Mouse (Mus musculus): ENCODE results near the gene Mettl21a. TPM values are rescaled to one million over a fixed set of nuclear protein-coding genes. Genes with fewer than 3 reads are reported as not detected.
"Not testable (repeated sequence)": the region's sequence is repeated elsewhere in the genome, so short reads cannot be mapped to it uniquely, and the experiment has no call there.

The Mettl21a gene
- polyA plus RNA-seq, 1 experiment from 2014 or later, result 13.7 TPM

- not testable (repeated sequence) for H3K27me3 ChIP-seq (ENCODE audit: control insufficient read depth, insufficient read depth, low read length); H3K4me3 ChIP-seq (ENCODE audit: control insufficient read depth in 1 of 2, insufficient read depth in 1 of 2, low read depth in 1 of 2, low read length in 2 of 2); H3K4me2 ChIP-seq (ENCODE audit: low read length); H3K9me3 ChIP-seq (ENCODE audit: control insufficient read depth, low read length); H3K4me1 ChIP-seq (ENCODE audit: control insufficient read depth in 2 of 2, insufficient read depth in 2 of 2, low read length in 2 of 2); H3K27ac ChIP-seq (replicated peaks in 1 of 2; ENCODE audit: control insufficient read depth in 1 of 2, insufficient read depth in 1 of 2, low read depth in 2 of 2, low read length in 2 of 2); ATAC-seq (ENCODE audit: insufficient number of reproducible peaks, insufficient read depth, low FRiP score, low read depth); H3K9ac ChIP-seq (ENCODE audit: low read length)
- H3K36me3 ChIP-seq (ENCODE audit: control insufficient read depth, insufficient read depth, low read length), result peaks cover 75% of the 10 kb centered on the region
- WGBS, result 71% methylated on average over 9 of the region's 9 CpGs
Measured at GRCm38 (mm10) chr1:64577911-64578310, 39.1 kb downstream of the Mettl21a start.

DNA sequence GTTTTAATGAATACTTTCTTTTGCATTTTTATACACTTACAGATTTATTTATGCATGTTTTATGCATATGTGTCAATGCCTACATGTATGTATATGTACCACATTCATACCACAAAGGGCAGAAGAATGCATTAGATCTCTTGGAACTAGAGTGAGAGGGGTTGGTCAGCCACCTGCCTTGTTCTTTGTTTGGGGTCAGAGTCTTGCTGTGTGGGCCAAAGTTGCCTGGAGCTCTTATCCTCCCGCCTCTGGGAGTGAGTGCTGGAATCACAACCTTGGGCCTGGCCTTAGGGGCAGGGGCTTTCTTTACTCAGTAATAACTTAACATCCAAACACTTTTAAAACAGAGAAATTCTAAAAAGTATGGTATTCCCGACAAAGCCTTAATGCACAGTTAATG is 40.3 kb downstream of the Mettl21a start:
- H3K4me2 ChIP-seq (ENCODE audit: low read length), result no peak overlapping the region
- H3K4me1 ChIP-seq (ENCODE audit: control insufficient read depth in 2 of 2, insufficient read depth in 2 of 2, low read length in 2 of 2), result no peaks in the 10 kb centered on the region
- H3K27me3 ChIP-seq (ENCODE audit: control insufficient read depth, insufficient read depth, low read length), result no peaks in the 10 kb centered on the region
- no peaks in the 10 kb centered on the region for H3K9me3 ChIP-seq (ENCODE audit: control insufficient read depth, low read length)
- no peak overlapping the region for H3K27ac ChIP-seq (replicated peaks in 1 of 2; ENCODE audit: control insufficient read depth in 1 of 2, insufficient read depth in 1 of 2, low read depth in 2 of 2, low read length in 2 of 2)
- H3K36me3 ChIP-seq (ENCODE audit: control insufficient read depth, insufficient read depth, low read length), result peaks cover 75% of the 10 kb centered on the region
- 81% methylated on average over 2 of the region's 2 CpGs for WGBS
- H3K9ac ChIP-seq (ENCODE audit: low read length), result no peak overlapping the region
- no peak overlapping the region for H3K4me3 ChIP-seq (ENCODE audit: control insufficient read depth in 1 of 2, insufficient read depth in 1 of 2, low read depth in 1 of 2, low read length in 2 of 2)
- ATAC-seq (ENCODE audit: insufficient number of reproducible peaks, insufficient read depth, low FRiP score, low read depth), result no peak

GRCm38 (mm10) chr1:64576022-64576421 is 41.0 kb downstream of the Mettl21a start:
- Histone ChIP-seq H3K36me3 (ENCODE audit: control insufficient read depth, insufficient read depth, low read length) (peaks cover 74% of the 10 kb centered on the region), H3K9ac (ENCODE audit: low read length) (no peak overlapping the region), H3K4me1 (ENCODE audit: control insufficient read depth in 2 of 2, insufficient read depth in 2 of 2, low read length in 2 of 2) (no peaks in the 10 kb centered on the region), H3K27me3 (ENCODE audit: control insufficient read depth, insufficient read depth, low read length) (no peaks in the 10 kb centered on the region), H3K4me2 (ENCODE audit: low read length) (no peak overlapping the region), H3K9me3 (ENCODE audit: control insufficient read depth, low read length) (no peaks in the 10 kb centered on the region), H3K27ac (replicated peaks in 1 of 2; ENCODE audit: control insufficient read depth in 1 of 2, insufficient read depth in 1 of 2, low read depth in 2 of 2, low read length in 2 of 2) (no peak overlapping the region), H3K4me3 (ENCODE audit: control insufficient read depth in 1 of 2, insufficient read depth in 1 of 2, low read depth in 1 of 2, low read length in 2 of 2) (no peak overlapping the region)
- no peak for ATAC-seq (ENCODE audit: insufficient number of reproducible peaks, insufficient read depth, low FRiP score, low read depth)
- WGBS, result 88% methylated on average over 7 of the region's 7 CpGs

- Histone ChIP-seq H3K4me2 (ENCODE audit: low read length) (no peak overlapping the region), H3K36me3 (ENCODE audit: control insufficient read depth, insufficient read depth, low read length) (peaks cover 76% of the 10 kb centered on the region), H3K4me1 (ENCODE audit: control insufficient read depth in 2 of 2, insufficient read depth in 2 of 2, low read length in 2 of 2) (no peaks in the 10 kb centered on the region), H3K27me3 (ENCODE audit: control insufficient read depth, insufficient read depth, low read length) (no peaks in the 10 kb centered on the region), H3K9ac (ENCODE audit: low read length) (no peak overlapping the region), H3K9me3 (ENCODE audit: control insufficient read depth, low read length) (no peaks in the 10 kb centered on the region), H3K27ac (replicated peaks in 1 of 2; ENCODE audit: control insufficient read depth in 1 of 2, insufficient read depth in 1 of 2, low read depth in 2 of 2, low read length in 2 of 2) (no peak overlapping the region), H3K4me3 (ENCODE audit: control insufficient read depth in 1 of 2, insufficient read depth in 1 of 2, low read depth in 1 of 2, low read length in 2 of 2) (no peak overlapping the region)
- ATAC-seq (ENCODE audit: insufficient number of reproducible peaks, insufficient read depth, low FRiP score, low read depth), result no peak
Measured at GRCm38 (mm10) chr1:64568206-64568605, 48.8 kb downstream of the Mettl21a start.

- whole genome bisulfite sequencing, result 80% methylated on average over 3 of the region's 3 CpGs
- Histone ChIP-seq H3K27ac (replicated peaks in 1 of 2; ENCODE audit: control insufficient read depth in 1 of 2, insufficient read depth in 1 of 2, low read depth in 2 of 2, low read length in 2 of 2) (no peak overlapping the region), H3K9me3 (ENCODE audit: control insufficient read depth, low read length) (no peaks in the 10 kb centered on the region), H3K9ac (ENCODE audit: low read length) (no peak overlapping the region), H3K27me3 (ENCODE audit: control insufficient read depth, insufficient read depth, low read length) (no peaks in the 10 kb centered on the region), H3K4me3 (ENCODE audit: control insufficient read depth in 1 of 2, insufficient read depth in 1 of 2, low read depth in 1 of 2, low read length in 2 of 2) (no peak overlapping the region), H3K36me3 (ENCODE audit: control insufficient read depth, insufficient read depth, low read length) (peaks cover 59% of the 10 kb centered on the region), H3K4me2 (ENCODE audit: low read length) (no peak overlapping the region), H3K4me1 (ENCODE audit: control insufficient read depth in 2 of 2, insufficient read depth in 2 of 2, low read length in 2 of 2) (no peaks in the 10 kb centered on the region)
- no peak for ATAC-seq (ENCODE audit: insufficient number of reproducible peaks, insufficient read depth, low FRiP score, low read depth)
Measured at GRCm38 (mm10) chr1:64560105-64560504, 56.9 kb downstream of the Mettl21a start.

Other genes with a start within 250 kb of the Mettl21a start
- 30.5 and 32.0 TPM in 2 replicates for gene Creb1, start 84.6 kb downstream of the Mettl21a start, polyA plus RNA-seq (2014; fragmentation: Nextera tagmentation; extraction: Ambion mirVana)
- gene Ccnyl1, start 73.2 kb upstream of the Mettl21a start, polyA plus RNA-seq (2014; fragmentation: Nextera tagmentation; extraction: Ambion mirVana), result 6.7 and 8.5 TPM in 2 replicates
- gene Fzd5, start 120.5 kb upstream of the Mettl21a start, polyA plus RNA-seq (2014; fragmentation: Nextera tagmentation; extraction: Ambion mirVana), result 1.6 and 1.7 TPM in 2 replicates

Data from heart, embryonic 14.5 days (tissue).